In genomic region chr1:184059814-184060213, GRCm38 (mm10) we compare ENCODE assay signal across 15 mouse cellular contexts. TPM values are rescaled to one million over a fixed set of nuclear protein-coding genes. Genes with fewer than 3 reads are reported as not detected.
DNase-seq lines count a peak whose midpoint lies in the region; ATAC-seq and TF ChIP-seq lines count a peak whose summit lies in the region.
"Had no signal": no experiment of that assay in that cellular context is flagged by ENCODE, and none has a peak within 500 bp of the region (broad histone marks: within the 10 kb centered on the region; RNA-seq: fewer than 3 reads in every experiment).

No protein-coding gene starts in this region.

- no peak overlapping the region for H3K27ac ChIP-seq in embryonic facial prominence, embryonic 14.5 days (replicated peaks; ENCODE audit: low read depth, low read length)
- no peak overlapping the region for H3K27ac ChIP-seq in embryonic facial prominence, embryonic 10.5 days (replicated peaks)
- peak overlapping the region; percentile 12; the same call in 1 of the 2 replicates for H3K27ac ChIP-seq in kidney, adult 2 months (ENCODE audit: insufficient read depth, low read depth, low read length)
- H3K27ac ChIP-seq in midbrain, embryonic 11.5 days (ENCODE audit: low read depth, low read length), result no peak overlapping the region
- H3K27ac ChIP-seq in midbrain, embryonic 15.5 days, result no peak overlapping the region
- H3K27ac ChIP-seq in stomach, postnatal 0 days (replicated peaks), result peak overlapping the region; percentile 78
- H3K27ac ChIP-seq: liver, embryonic 14.5 days; neural tube, embryonic 13.5 days had no signal

- H3K36me3 ChIP-seq in embryonic facial prominence, embryonic 14.5 days (ENCODE audit: control insufficient read depth, insufficient read depth, low read length), result no peaks in the 10 kb centered on the region
- no peaks in the 10 kb centered on the region for H3K36me3 ChIP-seq in embryonic facial prominence, embryonic 10.5 days (replicated peaks)
- no peaks in the 10 kb centered on the region for H3K36me3 ChIP-seq in kidney, adult 2 months (ENCODE audit: control insufficient read depth, insufficient read depth, low read length)
- no peaks in the 10 kb centered on the region for H3K36me3 ChIP-seq in midbrain, embryonic 11.5 days (ENCODE audit: control insufficient read depth, insufficient read depth, low read length)
- H3K36me3 ChIP-seq in midbrain, embryonic 15.5 days (replicated peaks), result no peaks in the 10 kb centered on the region
- no peaks in the 10 kb centered on the region for H3K36me3 ChIP-seq in stomach, postnatal 0 days (ENCODE audit: control insufficient read depth, insufficient read depth, low read length)
- H3K36me3 ChIP-seq: neural tube, embryonic 13.5 days had no signal

- H3K9me3 ChIP-seq in embryonic facial prominence, embryonic 14.5 days (ENCODE audit: control insufficient read depth, low read length), result no peaks in the 10 kb centered on the region
- no peaks in the 10 kb centered on the region for H3K9me3 ChIP-seq in embryonic facial prominence, embryonic 10.5 days
- no peaks in the 10 kb centered on the region for H3K9me3 ChIP-seq in midbrain, embryonic 11.5 days (ENCODE audit: control insufficient read depth, low read length)
- H3K9me3 ChIP-seq in midbrain, embryonic 15.5 days, result no peaks in the 10 kb centered on the region
- no peaks in the 10 kb centered on the region for H3K9me3 ChIP-seq in stomach, postnatal 0 days (ENCODE audit: control insufficient read depth, low read length)
- H3K9me3 ChIP-seq: megakaryocyte, embryonic 14.5 days; neural tube, embryonic 13.5 days had no signal

- TF ChIP-seq POLR2A in kidney, adult 2 months (IDR thresholded peaks at IDR 0.05; ENCODE audit: low read depth, low read length), result no peak

- H3K27me3 ChIP-seq in embryonic facial prominence, embryonic 14.5 days (replicated peaks; ENCODE audit: control insufficient read depth, insufficient read depth, low read length), result no peaks in the 10 kb centered on the region
- H3K27me3 ChIP-seq in embryonic facial prominence, embryonic 10.5 days (replicated peaks; ENCODE audit: low read depth, poor library complexity, severe bottlenecking), result no peaks in the 10 kb centered on the region
- H3K27me3 ChIP-seq in kidney, adult 2 months (replicated peaks; ENCODE audit: control insufficient read depth, insufficient read depth, low read length), result no peaks in the 10 kb centered on the region
- H3K27me3 ChIP-seq in midbrain, embryonic 11.5 days (ENCODE audit: control insufficient read depth, insufficient read depth, low read length), result no peaks in the 10 kb centered on the region
- H3K27me3 ChIP-seq in midbrain, embryonic 15.5 days (replicated peaks), result no peaks in the 10 kb centered on the region
- no peaks in the 10 kb centered on the region for H3K27me3 ChIP-seq in stomach, postnatal 0 days (ENCODE audit: control insufficient read depth, insufficient read depth, low read length)
- H3K27me3 ChIP-seq: megakaryocyte, embryonic 14.5 days; neural tube, embryonic 13.5 days had no signal

- no peak for DNase-seq in embryonic facial prominence, embryonic 14.5 days (ENCODE audit: low spot score)
- DNase-seq in embryonic facial prominence, embryonic 10.5 days (ENCODE audit: low spot score), result no peak
- DNase-seq in kidney, adult 2 months, result no peak
- no peak for DNase-seq in kidney, postnatal 10 days
- peak; percentile 37 for DNase-seq in midbrain, embryonic 11.5 days (ENCODE audit: low spot score, missing footprints)
- no peak for DNase-seq in stomach, postnatal 0 days (ENCODE audit: low spot score)
- no peak for DNase-seq in right cerebral cortex, postnatal 36 days (ENCODE audit: low spot score in 2 of 2)
- DNase-seq: cerebellum, adult 11 months; cerebellum, postnatal 36 days; gastrocnemius, postnatal 10 days; thymus, adult 18-20 months had no signal

- TF ChIP-seq CTCF in kidney, adult 2 months (conservative IDR thresholded peaks at IDR 0.05; ENCODE audit: insufficient read depth, insufficient read length, low read depth, low read length), result no peak
- TF ChIP-seq CTCF in stomach, postnatal 0 days (IDR thresholded peaks at IDR 0.05; ENCODE audit: low read depth), result no peak

- no peak for TF ChIP-seq EP300 in stomach, postnatal 0 days (optimal IDR thresholded peaks at IDR 0.05)

- H3K4me3 ChIP-seq in embryonic facial prominence, embryonic 14.5 days (ENCODE audit: low read depth, low read length), result no peak overlapping the region
- no peak overlapping the region for H3K4me3 ChIP-seq in embryonic facial prominence, embryonic 10.5 days
- H3K4me3 ChIP-seq in kidney, adult 2 months (ENCODE audit: insufficient read depth, low read depth, low read length), result no peak overlapping the region
- H3K4me3 ChIP-seq in midbrain, embryonic 11.5 days (ENCODE audit: low read depth, low read length), result no peak overlapping the region
- no peak overlapping the region for H3K4me3 ChIP-seq in midbrain, embryonic 15.5 days
- H3K4me3 ChIP-seq in stomach, postnatal 0 days (ENCODE audit: low read depth, low read length), result no peak overlapping the region
- H3K4me3 ChIP-seq: neural tube, embryonic 13.5 days had no signal

- 74% methylated on average over 3 of the region's 3 CpGs for WGBS in embryonic facial prominence, embryonic 14.5 days
- 87% methylated on average over 3 of the region's 3 CpGs for WGBS in embryonic facial prominence, embryonic 10.5 days
- WGBS in kidney, adult 2 months, result 87% methylated on average over 3 of the region's 3 CpGs
- 97% methylated on average over 3 of the region's 3 CpGs for WGBS in midbrain, embryonic 11.5 days
- WGBS in midbrain, embryonic 15.5 days, result 93% methylated on average over 3 of the region's 3 CpGs
- WGBS in stomach, postnatal 0 days, result 62% methylated on average over 3 of the region's 3 CpGs

- no peak overlapping the region for H3K4me2 ChIP-seq in embryonic facial prominence, embryonic 14.5 days (ENCODE audit: low read depth, low read length)
- H3K4me2 ChIP-seq in midbrain, embryonic 11.5 days, result no peak overlapping the region
- no peak overlapping the region for H3K4me2 ChIP-seq in midbrain, embryonic 15.5 days
- no peak overlapping the region for H3K4me2 ChIP-seq in stomach, postnatal 0 days (replicated peaks; ENCODE audit: low read depth)
- H3K4me2 ChIP-seq: neural tube, embryonic 13.5 days had no signal

- H3K4me1 ChIP-seq in embryonic facial prominence, embryonic 14.5 days (ENCODE audit: control insufficient read depth, insufficient read depth, low read length), result no peaks in the 10 kb centered on the region
- H3K4me1 ChIP-seq in embryonic facial prominence, embryonic 10.5 days, result 0 out of 2 replicates have a peak, but pooled peaks cover 2% of the 10 kb centered on the region
- no peaks in the 10 kb centered on the region for H3K4me1 ChIP-seq in kidney, adult 2 months (ENCODE audit: control insufficient read depth, insufficient read depth, low read length)
- H3K4me1 ChIP-seq in midbrain, embryonic 11.5 days (ENCODE audit: control insufficient read depth, insufficient read depth, low read length), result no peaks in the 10 kb centered on the region
- no peaks in the 10 kb centered on the region for H3K4me1 ChIP-seq in midbrain, embryonic 15.5 days
- peaks cover 6% of the 10 kb centered on the region; the same call in 1 of the 2 replicates for H3K4me1 ChIP-seq in stomach, postnatal 0 days (replicated peaks; ENCODE audit: control insufficient read depth, insufficient read depth)

- no peak overlapping the region for H3K9ac ChIP-seq in embryonic facial prominence, embryonic 14.5 days (ENCODE audit: low read depth, low read length)
- no peak overlapping the region for H3K9ac ChIP-seq in midbrain, embryonic 11.5 days (ENCODE audit: low read length)
- no peak overlapping the region for H3K9ac ChIP-seq in midbrain, embryonic 15.5 days
- H3K9ac ChIP-seq in stomach, postnatal 0 days (ENCODE audit: low read length), result no peak overlapping the region
- H3K9ac ChIP-seq: liver, embryonic 14.5 days; neural tube, embryonic 13.5 days had no signal

- peak; percentile 47; the same call in 1 of the 2 replicates for ATAC-seq in embryonic facial prominence, embryonic 14.5 days (ENCODE audit: low read depth)
- no peak for ATAC-seq in midbrain, embryonic 11.5 days (ENCODE audit: low FRiP score)
- no peak for ATAC-seq in midbrain, embryonic 15.5 days (replicated peaks)
- ATAC-seq in stomach, postnatal 0 days (ENCODE audit: low FRiP score, low TSS enrichment), result no peak

RNA-seq across cellular contexts. Expression of gene 1700056E22Rik, which starts 25.7 kb away (rescaled TPM):
- polyA plus RNA-seq in embryonic facial prominence, embryonic 14.5 days (2014; fragmentation: Nextera tagmentation; extraction: Ambion mirVana), result 1.0 and 2.4 TPM in 2 replicates
- polyA plus RNA-seq in embryonic facial prominence, embryonic 10.5 days (2016; fragmentation: Nextera tagmentation; extraction: Ambion mirVana), result 0.58 and 1.1 TPM in 2 replicates
- polyA plus RNA-seq in kidney, adult 2 months (2012; rRNA removed), result 0.63 and 0.91 TPM in 2 replicates
- 1.4 and 2.0 TPM in 2 replicates for polyA plus RNA-seq in midbrain, embryonic 11.5 days (2014; fragmentation: Nextera tagmentation; extraction: Ambion mirVana)
- polyA plus RNA-seq in midbrain, embryonic 15.5 days (2015; fragmentation: Nextera tagmentation; extraction: Ambion mirVana), result 0.84 and 1.2 TPM in 2 replicates
- polyA plus RNA-seq in stomach, postnatal 0 days (2015; fragmentation: Nextera tagmentation; extraction: Ambion mirVana), result 1.6 and 2.6 TPM in 2 replicates

RNA-seq across cellular contexts. Expression of gene Dusp10, which starts 46.7 kb away (rescaled TPM):
- 17.1 and 17.7 TPM in 2 replicates for polyA plus RNA-seq in embryonic facial prominence, embryonic 14.5 days (2014; fragmentation: Nextera tagmentation; extraction: Ambion mirVana)
- 3.0 and 3.1 TPM in 2 replicates for polyA plus RNA-seq in embryonic facial prominence, embryonic 10.5 days (2016; fragmentation: Nextera tagmentation; extraction: Ambion mirVana)
- 3.7 and 5.3 TPM in 2 replicates for polyA plus RNA-seq in kidney, adult 2 months (2012; rRNA removed)
- polyA plus RNA-seq in midbrain, embryonic 11.5 days (2014; fragmentation: Nextera tagmentation; extraction: Ambion mirVana), result 9.0 and 10.4 TPM in 2 replicates
- 4.9 and 5.2 TPM in 2 replicates for polyA plus RNA-seq in midbrain, embryonic 15.5 days (2015; fragmentation: Nextera tagmentation; extraction: Ambion mirVana)
- 4.2 and 6.5 TPM in 2 replicates for polyA plus RNA-seq in stomach, postnatal 0 days (2015; fragmentation: Nextera tagmentation; extraction: Ambion mirVana)

Comparison
In these comparisons a context has a peak if more than half of its experiments do, and no peak if none do; other contexts are left out.
1. H3K27ac ChIP-seq: peak in kidney, adult 2 months (single experiment) and stomach, postnatal 0 days (single experiment); none in embryonic facial prominence, embryonic 14.5 days (single experiment), embryonic facial prominence, embryonic 10.5 days (single experiment), midbrain, embryonic 11.5 days (single experiment) and midbrain, embryonic 15.5 days (single experiment).